ENCODE assay signal across 8 mouse cellular contexts in the genomic region with DNA sequence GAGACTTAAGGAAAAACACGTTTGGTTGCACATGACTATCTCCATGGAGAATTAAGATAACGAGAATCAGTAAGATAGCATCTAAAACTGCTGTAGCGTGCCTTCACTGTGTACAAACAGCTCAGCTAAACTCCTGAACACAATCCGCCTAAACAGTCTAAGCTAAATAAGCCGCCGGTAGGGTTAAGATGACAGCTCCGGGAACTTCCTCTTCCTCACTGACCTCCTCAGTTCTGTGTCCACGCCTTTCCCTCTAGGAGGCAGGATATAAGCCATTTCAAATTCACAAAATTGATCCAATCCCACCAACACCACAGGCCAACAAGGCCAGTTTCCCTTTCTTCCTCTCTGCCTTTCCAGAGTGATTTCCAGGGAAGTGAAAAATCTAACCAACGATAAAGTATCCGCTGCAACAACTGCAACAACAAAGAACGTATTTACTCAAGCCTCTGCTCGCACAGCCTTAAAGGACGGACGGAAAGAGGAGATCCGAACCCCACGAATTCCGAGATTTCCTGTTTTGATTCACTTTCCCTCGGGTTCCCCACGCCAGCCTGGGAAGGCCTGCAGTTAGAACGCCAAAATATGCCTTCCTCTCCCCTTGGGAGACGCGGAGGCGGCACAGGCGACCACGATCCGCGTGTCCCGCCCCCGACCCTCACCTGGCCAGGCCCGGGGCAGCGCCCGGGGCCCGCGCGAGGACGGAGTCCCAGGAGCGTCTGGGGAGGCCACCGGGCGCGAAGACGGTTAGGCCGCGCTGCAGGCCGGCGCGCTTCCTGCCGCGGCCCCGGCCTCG. TPM values are rescaled to one million over a fixed set of nuclear protein-coding genes. Genes with fewer than 3 reads are reported as not detected.
DNase-seq lines count a peak whose midpoint lies in the region; ATAC-seq and TF ChIP-seq lines count a peak whose summit lies in the region.

No protein-coding gene starts in this region.

- no peaks in the 10 kb centered on the region for H3K36me3 ChIP-seq in heart, embryonic 11.5 days (ENCODE audit: control insufficient read depth, insufficient read depth, low read length)
- H3K36me3 ChIP-seq in kidney, embryonic 16.5 days (ENCODE audit: insufficient read depth, low read length), result no peaks in the 10 kb centered on the region
- no peaks in the 10 kb centered on the region for H3K36me3 ChIP-seq in liver, postnatal 0 days (replicated peaks; ENCODE audit: insufficient read depth, low read length)
- no peaks in the 10 kb centered on the region for H3K36me3 ChIP-seq in neural tube, embryonic 12.5 days

- H3K4me3 ChIP-seq in heart, embryonic 11.5 days (ENCODE audit: low read depth, low read length), result peak overlapping the region; percentile 96
- peak overlapping the region; percentile 99 for H3K4me3 ChIP-seq in kidney, embryonic 16.5 days (ENCODE audit: low read length)
- peak overlapping the region; percentile 95 for H3K4me3 ChIP-seq in liver, postnatal 0 days (ENCODE audit: low read depth, low read length)
- peak overlapping the region; percentile 94 for H3K4me3 ChIP-seq in neural tube, embryonic 12.5 days

- DNase-seq in 3134 (ENCODE audit: extremely low read depth, insufficient read length, low spot score) (peak; percentile 49), R1 (ENCODE audit: low read depth, low spot score) (peak; percentile 43)
- DNase-seq in liver, postnatal 0 days, result peak; percentile 37
- DNase-seq in thymus, postnatal 0 days (ENCODE audit: low spot score), result peak; percentile 42

- no peaks in the 10 kb centered on the region for H3K9me3 ChIP-seq in heart, embryonic 11.5 days (replicated peaks; ENCODE audit: control insufficient read depth, low read length)
- no peaks in the 10 kb centered on the region for H3K9me3 ChIP-seq in kidney, embryonic 16.5 days (ENCODE audit: low read length)
- no peaks in the 10 kb centered on the region for H3K9me3 ChIP-seq in liver, postnatal 0 days (ENCODE audit: low read length)
- H3K9me3 ChIP-seq in neural tube, embryonic 12.5 days, result no peaks in the 10 kb centered on the region

- TF ChIP-seq CTCF in liver, postnatal 0 days (IDR thresholded peaks at IDR 0.05; ENCODE audit: low read depth), result peak; percentile 27

- no peaks in the 10 kb centered on the region for H3K27me3 ChIP-seq in heart, embryonic 11.5 days (ENCODE audit: control insufficient read depth, insufficient read depth, low read length)
- H3K27me3 ChIP-seq in kidney, embryonic 16.5 days (ENCODE audit: insufficient read depth, low read length), result no peaks in the 10 kb centered on the region
- H3K27me3 ChIP-seq in liver, postnatal 0 days (ENCODE audit: insufficient read depth, low read length), result no peaks in the 10 kb centered on the region
- H3K27me3 ChIP-seq in neural tube, embryonic 12.5 days (replicated peaks), result no peaks in the 10 kb centered on the region

- peak; percentile 48 for ATAC-seq in common myeloid progenitor, adult 5-6 weeks (replicated peaks; ENCODE audit: low read depth, poor library complexity, severe bottlenecking)
- no peak for ATAC-seq in heart, embryonic 11.5 days (replicated peaks; ENCODE audit: insufficient number of reproducible peaks, low FRiP score, low TSS enrichment)
- peak; percentile 3; the same call in 1 of the 2 replicates for ATAC-seq in kidney, embryonic 16.5 days (ENCODE audit: low FRiP score, low TSS enrichment)
- ATAC-seq in liver, postnatal 0 days, result 0 out of 2 replicates have a peak, but pooled peaks have one; percentile 9
- peak; percentile 7; the same call in 1 of the 2 replicates for ATAC-seq in neural tube, embryonic 12.5 days (ENCODE audit: low FRiP score, low read depth)

- H3K4me1 ChIP-seq in heart, embryonic 11.5 days (ENCODE audit: control insufficient read depth, insufficient read depth, low read length), result peaks cover 14% of the 10 kb centered on the region
- H3K4me1 ChIP-seq in kidney, embryonic 16.5 days (ENCODE audit: insufficient read depth, low read length), result peaks cover 26% of the 10 kb centered on the region
- peaks cover 11% of the 10 kb centered on the region for H3K4me1 ChIP-seq in liver, postnatal 0 days (ENCODE audit: insufficient read depth)
- peaks cover 11% of the 10 kb centered on the region for H3K4me1 ChIP-seq in neural tube, embryonic 12.5 days

- TF ChIP-seq EP300 in liver, postnatal 0 days (IDR thresholded peaks at IDR 0.05; ENCODE audit: low read depth), result no peak

- H3K4me2 ChIP-seq in heart, embryonic 11.5 days, result peak overlapping the region; percentile 82
- H3K4me2 ChIP-seq in kidney, embryonic 16.5 days (replicated peaks; ENCODE audit: low read depth, low read length), result peak overlapping the region; percentile 65
- H3K4me2 ChIP-seq in liver, postnatal 0 days (ENCODE audit: low read depth, low read length), result peak overlapping the region; percentile 97
- H3K4me2 ChIP-seq in neural tube, embryonic 12.5 days (replicated peaks), result peak overlapping the region; percentile 77

- peak overlapping the region; percentile 97 for H3K9ac ChIP-seq in heart, embryonic 11.5 days (ENCODE audit: low read depth, low read length)
- H3K9ac ChIP-seq in kidney, embryonic 16.5 days (replicated peaks; ENCODE audit: low read length), result peak overlapping the region; percentile 95
- H3K9ac ChIP-seq in liver, postnatal 0 days (replicated peaks), result peak overlapping the region; percentile 98
- peak overlapping the region; percentile 98 for H3K9ac ChIP-seq in neural tube, embryonic 12.5 days

- peak overlapping the region; percentile 98 for H3K27ac ChIP-seq in heart, embryonic 11.5 days (ENCODE audit: low read depth, low read length)
- H3K27ac ChIP-seq in kidney, embryonic 16.5 days (ENCODE audit: low read length), result peak overlapping the region; percentile 100
- H3K27ac ChIP-seq in liver, postnatal 0 days (ENCODE audit: low read depth), result peak overlapping the region; percentile 100
- H3K27ac ChIP-seq in neural tube, embryonic 12.5 days, result peak overlapping the region; percentile 98

- under 1% methylated on average over 50 of the region's 50 CpGs for WGBS in heart, embryonic 11.5 days (ENCODE audit: insufficient replicate concordance)
- WGBS in kidney, embryonic 16.5 days, result 0% methylated on average over 48 of the region's 50 CpGs
- 1% methylated on average over 44 of the region's 50 CpGs for WGBS in liver, postnatal 0 days (ENCODE audit: insufficient replicate concordance)
- under 1% methylated on average over 50 of the region's 50 CpGs for WGBS in neural tube, embryonic 12.5 days

RNA-seq across cellular contexts. Expression of gene Cnot6l, which starts 3.3 kb away (rescaled TPM):
- 84.6 and 130 TPM in 2 replicates for total RNA-seq in common myeloid progenitor, adult 5-6 weeks (2017)
- 11.3 and 13.2 TPM in 2 replicates for polyA plus RNA-seq in heart, embryonic 11.5 days (2014; fragmentation: Nextera tagmentation; extraction: Ambion mirVana)
- polyA plus RNA-seq in kidney, embryonic 16.5 days (2015; fragmentation: Nextera tagmentation; extraction: Ambion mirVana), result 18.4 and 23.9 TPM in 2 replicates
- 10.5 and 12.6 TPM in 2 replicates for polyA plus RNA-seq in liver, postnatal 0 days (2015; fragmentation: Nextera tagmentation; extraction: Ambion mirVana)
- 12.3 and 17.2 TPM in 2 replicates for polyA plus RNA-seq in neural tube, embryonic 12.5 days (2016; fragmentation: Nextera tagmentation; extraction: Ambion mirVana)
- 72.0 and 89.7 TPM in 2 replicates for polyA plus RNA-seq in thymus, postnatal 0 days (2015; fragmentation: Nextera tagmentation; extraction: Ambion mirVana)

RNA-seq across cellular contexts. Expression of gene Mrpl1, which starts 48.6 kb away (rescaled TPM):
- total RNA-seq in common myeloid progenitor, adult 5-6 weeks (2017), result 47.1 and 47.7 TPM in 2 replicates
- 22.4 and 24.3 TPM in 2 replicates for polyA plus RNA-seq in heart, embryonic 11.5 days (2014; fragmentation: Nextera tagmentation; extraction: Ambion mirVana)
- polyA plus RNA-seq in kidney, embryonic 16.5 days (2015; fragmentation: Nextera tagmentation; extraction: Ambion mirVana), result 24.7 and 26.8 TPM in 2 replicates
- polyA plus RNA-seq in liver, postnatal 0 days (2015; fragmentation: Nextera tagmentation; extraction: Ambion mirVana), result 14.6 and 15.1 TPM in 2 replicates
- 17.2 and 20.8 TPM in 2 replicates for polyA plus RNA-seq in neural tube, embryonic 12.5 days (2016; fragmentation: Nextera tagmentation; extraction: Ambion mirVana)
- polyA plus RNA-seq in thymus, postnatal 0 days (2015; fragmentation: Nextera tagmentation; extraction: Ambion mirVana), result 26.4 and 29.1 TPM in 2 replicates
